Mouse (Mus musculus) kidney, postnatal 14 days (tissue): ENCODE results near the gene Dirc2.

ENCODE experiments used
- DNase-seq: peaks from one replicate; pipeline ENCODE4 v3.0.0; 2022; ENCODE audit warnings: mixed read lengths

The Dirc2 gene

DNA sequence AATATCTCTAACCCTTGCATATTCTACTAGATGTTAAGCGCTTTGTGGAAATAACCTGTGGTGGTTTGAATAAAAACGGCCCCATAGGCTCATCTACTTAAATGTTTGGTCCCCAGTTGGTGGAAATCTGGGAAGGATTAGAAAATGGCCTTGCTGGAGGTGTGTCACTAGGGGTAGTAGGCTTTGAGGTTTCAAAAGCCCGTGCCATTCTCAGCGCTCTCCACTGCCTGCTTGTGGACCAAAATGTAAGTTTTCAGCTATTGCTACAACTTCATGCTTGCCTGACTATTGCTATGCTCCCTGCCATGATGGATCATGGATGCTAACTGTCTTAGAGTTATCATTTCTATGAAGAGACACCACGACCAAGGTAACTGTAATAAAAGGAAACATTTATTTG, 2.5 kb upstream of the Dirc2 start:
- DNase-seq = no peak

DNA sequence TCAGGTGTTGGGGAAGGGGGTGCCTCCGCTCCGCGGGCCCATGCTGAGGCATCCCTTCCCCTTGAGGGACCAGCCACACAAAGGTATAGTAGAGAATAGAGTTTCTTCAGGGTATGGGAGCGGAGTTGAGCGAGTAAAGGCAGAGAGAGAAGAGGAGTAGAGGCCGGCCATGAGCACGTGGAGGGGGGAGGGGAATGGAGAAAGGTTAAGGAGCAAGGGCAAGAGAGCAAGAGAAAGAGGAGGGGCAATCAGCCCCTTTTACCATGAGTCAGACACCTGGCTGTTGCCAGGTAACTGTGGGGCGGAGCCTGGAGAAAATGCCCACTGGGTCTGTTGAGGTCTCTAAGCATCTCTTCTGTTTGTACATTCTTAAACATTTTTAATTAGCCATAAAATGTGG, 2.0 kb upstream of the Dirc2 start:
- no peak for DNase-seq

DNA sequence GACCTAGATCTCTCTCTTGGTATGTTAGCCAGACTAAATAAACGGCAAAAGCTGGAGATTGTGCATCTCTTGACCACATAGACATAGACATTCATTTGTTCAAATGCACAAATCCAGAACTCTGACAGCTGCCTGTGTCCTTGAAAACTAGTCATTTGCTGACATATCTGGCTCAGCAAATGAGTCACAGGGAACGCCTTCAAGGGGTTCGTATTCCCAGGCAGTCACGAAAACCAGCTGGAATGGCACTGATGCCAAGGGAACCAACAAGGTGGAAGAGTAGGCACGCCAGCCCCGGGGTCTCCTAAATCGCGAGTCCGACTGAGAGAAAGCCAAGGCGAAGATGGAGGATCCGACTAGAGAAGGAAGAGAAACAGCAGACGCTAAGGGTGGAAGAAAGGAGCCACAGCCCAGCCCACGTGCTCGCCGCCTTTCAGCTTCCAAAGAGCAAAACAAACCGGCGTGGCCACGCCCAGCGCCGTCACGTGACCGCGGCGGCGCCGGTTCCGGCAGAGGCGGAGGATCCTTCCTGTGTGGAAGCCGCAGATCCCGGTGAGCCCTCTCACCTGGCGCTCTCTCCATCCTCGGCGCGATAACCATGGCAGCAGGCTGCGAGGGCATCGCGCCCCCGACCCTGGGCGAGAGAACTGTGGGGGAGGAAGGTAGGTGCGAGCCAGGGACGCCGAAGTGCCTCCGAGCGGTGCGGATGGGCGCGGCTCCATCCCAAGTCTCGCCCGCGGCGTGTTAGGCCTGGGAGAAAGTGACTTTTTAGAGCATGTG, 912 bp upstream of the Dirc2 start, which contains the start of gene Hspbap1:
Gene Hspbap1 (plus strand): TSS at position 498 of the 780 bp plus-strand sequence.
- peak; percentile 94 for DNase-seq

DNA sequence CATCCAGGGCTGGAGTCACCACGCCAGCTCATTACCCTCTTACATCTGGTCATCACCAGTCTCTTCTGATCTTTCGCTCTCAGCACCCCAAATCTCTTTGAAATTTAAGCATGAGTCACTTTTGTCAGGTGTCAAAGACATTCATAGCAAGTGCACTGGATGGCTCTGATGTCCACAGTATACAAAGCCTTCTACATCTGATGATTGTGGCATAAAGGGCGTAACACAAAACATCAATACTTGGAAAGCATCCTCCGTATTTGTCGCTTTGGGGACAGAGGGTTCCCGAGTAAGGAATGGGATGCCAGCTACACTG, 729 bp downstream of the Dirc2 start:
- no peak for DNase-seq

DNA sequence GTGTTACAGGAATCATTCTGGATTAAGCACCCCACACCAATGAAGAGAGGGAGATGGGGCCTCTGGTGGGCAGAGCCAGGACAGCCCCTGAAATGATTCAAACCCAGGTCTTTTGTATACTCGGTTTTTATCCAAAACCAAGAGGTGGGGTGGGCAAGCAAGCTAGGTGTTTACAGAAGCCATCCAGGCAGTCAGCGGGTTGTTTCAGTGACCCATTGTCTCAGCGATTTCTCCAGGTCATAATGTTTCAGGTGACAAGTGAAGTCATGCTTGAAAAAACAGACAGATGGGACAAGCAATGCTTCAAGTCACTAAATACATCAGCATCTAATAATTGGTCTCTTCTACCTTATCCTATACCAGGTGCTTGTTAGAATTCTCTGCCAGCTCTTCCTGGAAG, 2.8 kb downstream of the Dirc2 start:
- no peak for DNase-seq

DNA sequence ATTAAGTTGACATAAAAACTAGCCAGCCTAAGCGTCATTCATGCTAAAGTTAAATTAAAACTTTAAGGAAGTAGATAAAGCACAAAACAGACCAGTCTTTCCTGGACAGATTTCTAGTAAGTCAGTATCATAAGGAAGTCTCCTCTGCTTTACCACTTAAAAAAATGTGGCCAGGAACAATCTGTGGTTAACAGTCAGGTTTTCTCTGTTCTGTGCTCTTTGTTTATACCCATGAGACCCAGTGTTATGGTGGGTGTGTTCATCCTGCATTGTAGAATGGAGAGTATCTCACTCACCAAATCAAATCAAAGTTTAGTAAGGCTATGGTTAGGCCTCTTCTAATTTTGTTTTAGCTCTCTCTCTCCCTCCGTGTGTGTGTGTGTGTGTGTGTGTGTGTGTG, 3.7 kb downstream of the Dirc2 start:
- DNase-seq = no peak

DNA sequence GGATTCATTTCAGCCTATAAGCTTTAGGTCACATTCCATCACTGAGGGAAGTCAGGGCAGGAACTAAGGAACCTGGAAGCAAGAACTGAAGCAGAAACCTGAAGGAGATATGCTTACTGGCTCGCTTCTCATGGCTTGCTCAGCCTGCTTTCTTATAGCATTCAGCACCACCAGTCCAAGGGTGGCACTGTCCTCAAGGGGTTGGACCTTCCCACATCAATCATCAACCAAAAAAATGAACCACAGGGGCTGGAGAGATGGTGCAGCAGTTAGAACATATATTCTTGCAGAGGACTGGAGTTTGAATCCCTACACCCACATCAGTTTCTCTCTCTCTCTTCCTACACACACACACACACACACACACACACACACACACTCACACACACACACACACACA, 4.2 kb downstream of the Dirc2 start:
- peak; percentile 12 for DNase-seq

DNA sequence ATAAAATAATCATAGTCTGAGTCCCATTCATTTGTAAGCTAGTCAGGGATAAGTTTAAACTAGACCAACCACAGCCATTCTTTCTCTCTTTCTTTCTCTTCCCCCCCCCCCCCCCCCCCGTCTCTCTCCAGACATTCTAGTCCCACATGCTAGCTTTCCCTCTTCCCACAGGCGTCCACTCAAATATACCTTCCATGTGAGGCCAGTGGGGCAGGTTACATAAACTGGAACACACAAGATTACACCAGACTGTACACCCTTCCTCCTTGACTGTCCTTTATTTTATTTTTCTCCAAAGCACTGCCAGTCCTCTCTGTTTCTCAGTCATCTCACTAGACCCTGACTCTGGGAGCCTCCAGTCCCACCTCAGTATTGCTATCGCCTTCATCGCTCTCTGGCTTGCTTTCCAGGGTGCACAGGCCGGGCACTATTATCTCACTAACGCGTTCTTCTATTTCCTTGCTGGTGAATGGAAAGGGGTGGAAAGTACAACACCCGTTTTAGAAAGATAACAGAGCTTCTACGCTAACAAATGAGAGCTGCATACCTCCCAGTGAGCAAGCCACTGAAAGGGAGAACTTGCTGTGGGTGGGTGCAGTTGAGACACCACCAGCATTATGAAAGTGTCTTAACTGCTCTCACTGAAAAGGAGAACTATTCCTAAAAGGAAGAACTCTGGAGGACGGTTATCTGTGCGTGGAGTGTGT, 5.4 kb downstream of the Dirc2 start:
- no peak for DNase-seq

DNA sequence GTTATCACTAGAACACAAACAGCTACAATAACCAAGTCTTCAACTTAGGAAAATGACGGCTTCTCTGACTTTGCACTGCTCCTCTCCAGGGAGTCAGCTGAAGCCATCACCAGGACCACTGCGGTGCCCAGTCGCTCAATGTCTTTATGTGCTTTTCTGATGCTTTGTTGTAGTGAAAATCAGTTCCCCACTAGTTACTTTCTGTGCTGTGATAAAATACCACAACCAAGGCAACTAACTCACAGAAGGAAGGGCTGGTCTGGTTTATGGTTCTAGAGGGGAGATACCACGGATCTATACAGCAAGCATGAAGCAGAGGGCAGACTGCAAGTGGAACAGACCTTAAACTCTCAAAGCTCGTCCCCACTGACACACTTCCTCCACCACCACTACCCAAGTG, 9.8 kb downstream of the Dirc2 start:
- no peak for DNase-seq

DNA sequence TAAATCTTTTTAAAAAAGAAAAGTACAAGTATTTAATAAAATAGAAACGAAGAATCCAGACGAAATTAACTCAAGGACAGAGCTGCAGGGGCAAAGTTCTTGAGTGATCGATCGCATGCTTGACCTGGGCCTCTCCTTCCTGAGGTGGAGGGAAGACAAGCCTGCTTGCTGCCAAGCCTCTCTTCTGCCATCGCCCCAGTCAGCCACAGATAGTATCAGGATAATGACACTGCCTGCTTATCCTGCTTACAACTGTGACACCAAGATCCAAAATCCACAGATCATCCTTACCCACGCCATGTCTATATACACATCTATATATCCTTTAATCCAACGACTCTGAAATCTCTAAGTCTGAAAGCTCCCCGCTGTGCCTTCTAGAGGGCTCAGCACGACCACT, 12.5 kb downstream of the Dirc2 start:
- DNase-seq = no peak

DNA sequence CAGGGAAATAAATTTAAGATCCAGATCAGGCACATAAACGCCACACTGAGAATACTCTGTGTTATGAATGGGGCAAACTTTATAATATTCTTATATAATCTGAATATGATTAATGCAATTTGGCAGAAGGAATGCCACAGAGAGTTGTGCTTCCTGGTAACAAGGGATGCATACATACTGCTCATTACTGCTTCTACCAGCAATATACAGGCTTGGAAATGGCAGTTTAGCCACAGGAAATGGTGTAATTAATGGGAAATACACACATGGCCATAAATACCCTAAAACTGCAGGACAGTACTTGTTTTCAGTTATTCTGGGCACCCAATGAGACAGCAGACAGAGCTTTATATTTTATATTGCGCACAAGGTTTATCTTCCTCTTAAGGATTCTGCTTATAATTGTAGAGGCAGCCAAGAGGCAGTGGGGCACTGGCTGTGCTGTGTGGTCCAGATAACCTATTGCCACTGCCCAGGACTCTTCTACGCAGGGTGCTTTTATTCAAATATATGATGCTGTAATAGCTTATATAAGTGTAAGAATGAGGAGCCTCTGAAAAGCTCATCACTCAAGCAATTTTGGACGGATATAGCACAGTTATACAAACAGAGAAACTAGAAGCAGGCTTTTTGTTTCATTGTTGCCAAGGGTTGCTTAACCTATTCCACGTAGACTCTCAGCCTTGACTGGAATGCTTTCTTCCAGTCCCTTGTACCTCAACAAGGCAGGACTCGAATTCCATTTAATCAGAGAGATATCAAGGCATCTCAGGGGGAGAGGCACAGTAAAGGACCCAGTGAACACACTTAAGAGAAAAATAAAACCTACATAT, 13.4 kb downstream of the Dirc2 start:
- no peak for DNase-seq

DNA sequence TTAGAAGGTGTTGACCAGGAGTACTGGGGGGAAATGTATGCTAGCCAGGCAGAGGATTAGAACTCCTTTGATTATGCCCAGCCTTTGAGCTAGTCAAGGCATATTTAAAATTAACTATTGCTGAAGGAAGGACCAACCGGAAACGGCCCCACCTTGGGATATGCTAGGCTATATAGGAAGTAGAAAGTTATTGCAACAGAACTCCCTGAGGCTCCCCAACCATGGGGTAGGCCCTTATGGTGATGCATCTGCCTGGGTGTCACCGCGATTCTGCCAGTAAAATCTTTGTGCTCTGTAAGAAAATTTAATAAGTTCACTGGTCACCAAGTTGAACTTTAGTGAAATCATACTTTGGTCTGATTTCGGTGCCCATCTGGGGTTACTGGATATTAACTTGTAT, 15.2 kb downstream of the Dirc2 start:
- no peak for DNase-seq

DNA sequence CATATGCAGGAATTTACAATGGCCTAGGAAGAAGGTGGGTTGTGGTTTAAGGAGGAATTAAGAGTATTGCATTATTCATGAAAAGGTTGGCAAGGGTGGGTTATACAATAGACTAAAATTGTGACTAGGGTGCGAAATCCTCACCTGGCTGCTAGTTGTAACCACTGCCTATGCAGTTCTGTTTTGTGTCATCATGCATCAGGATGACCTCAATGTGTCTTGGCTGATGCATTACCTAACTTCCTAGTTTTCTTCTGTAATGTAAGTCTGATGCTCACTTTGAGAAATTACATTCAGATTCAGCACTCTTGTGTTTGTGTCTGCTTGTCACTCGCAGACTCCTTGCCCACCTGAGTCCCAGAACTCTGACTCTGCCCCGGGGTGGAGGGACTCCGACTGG, 17.3 kb downstream of the Dirc2 start:
- DNase-seq = no peak

DNA sequence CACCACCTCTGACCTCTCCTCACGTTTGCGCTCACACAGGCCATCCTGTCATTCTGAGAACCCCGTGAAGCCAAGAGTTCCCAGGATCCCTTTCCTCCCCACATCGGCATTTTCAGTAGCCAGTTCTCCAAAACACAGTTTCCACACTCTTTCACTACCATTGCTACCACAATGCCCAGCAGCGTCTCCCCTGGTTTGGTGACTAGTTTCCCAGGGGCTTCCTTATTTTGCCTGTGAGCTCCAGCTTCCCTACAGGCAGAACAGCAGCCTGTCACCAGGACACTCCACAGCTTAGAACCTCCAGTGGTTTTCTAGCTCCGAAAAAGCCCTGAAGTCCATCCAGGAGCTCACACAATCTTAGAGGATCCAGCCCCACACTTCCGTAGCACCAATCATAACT, 19.8 kb downstream of the Dirc2 start:
- DNase-seq = no peak

DNA sequence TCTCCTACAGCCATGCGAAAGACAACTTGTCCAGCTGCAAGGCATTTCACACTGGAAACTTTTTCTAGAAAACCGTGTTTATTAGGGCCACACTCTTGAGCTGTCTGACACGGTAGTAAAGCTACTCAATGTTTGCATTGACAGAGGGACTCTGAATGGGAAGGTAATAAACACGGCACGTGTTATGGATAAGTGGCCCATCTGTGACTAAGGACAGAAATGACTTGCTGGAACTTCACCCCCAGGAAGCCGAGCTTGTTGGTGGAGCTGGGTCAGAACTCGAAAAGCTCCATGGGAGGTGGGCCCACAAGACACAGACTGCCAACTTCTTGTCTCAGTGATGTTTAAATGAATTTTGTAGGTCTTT, 20.9 kb downstream of the Dirc2 start:
- DNase-seq = no peak

DNA sequence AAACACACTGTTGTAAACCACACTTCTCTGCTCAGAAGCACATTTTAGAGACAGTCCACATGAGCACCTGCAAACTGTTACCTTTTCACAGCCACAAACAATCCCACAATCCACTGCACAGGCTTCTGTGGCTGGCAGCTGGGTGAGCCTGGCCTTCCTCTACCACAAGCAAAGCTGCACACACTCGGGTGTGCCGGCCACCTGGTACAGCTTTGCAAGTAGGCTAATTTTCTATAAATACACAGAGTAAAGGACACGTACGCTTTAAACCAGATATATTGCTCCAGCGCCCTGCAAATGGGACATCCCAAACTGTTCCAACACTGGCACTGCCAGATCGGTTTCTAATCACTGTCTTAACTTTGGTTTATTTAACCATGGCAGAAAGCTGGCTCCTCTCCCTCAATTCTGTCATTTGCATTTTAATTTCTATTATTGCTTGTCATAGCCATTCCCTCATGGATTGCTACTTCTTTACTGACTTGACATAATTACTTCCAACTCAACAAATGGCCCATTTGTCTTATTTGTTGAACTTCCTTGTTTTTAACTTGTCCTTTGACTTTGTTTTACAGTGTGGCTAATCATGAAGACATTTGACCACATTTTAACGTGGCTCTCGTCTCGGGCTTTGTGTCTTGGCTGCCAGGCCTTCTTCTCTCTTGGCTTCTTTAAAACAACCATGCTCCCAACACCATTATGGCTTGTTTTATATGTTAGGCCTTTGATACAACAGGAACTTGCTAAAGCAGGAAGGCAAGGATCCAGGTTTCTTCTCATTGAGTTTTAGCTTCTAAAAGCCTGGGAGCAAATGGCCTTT, 21.5 kb downstream of the Dirc2 start:
- no peak for DNase-seq

DNA sequence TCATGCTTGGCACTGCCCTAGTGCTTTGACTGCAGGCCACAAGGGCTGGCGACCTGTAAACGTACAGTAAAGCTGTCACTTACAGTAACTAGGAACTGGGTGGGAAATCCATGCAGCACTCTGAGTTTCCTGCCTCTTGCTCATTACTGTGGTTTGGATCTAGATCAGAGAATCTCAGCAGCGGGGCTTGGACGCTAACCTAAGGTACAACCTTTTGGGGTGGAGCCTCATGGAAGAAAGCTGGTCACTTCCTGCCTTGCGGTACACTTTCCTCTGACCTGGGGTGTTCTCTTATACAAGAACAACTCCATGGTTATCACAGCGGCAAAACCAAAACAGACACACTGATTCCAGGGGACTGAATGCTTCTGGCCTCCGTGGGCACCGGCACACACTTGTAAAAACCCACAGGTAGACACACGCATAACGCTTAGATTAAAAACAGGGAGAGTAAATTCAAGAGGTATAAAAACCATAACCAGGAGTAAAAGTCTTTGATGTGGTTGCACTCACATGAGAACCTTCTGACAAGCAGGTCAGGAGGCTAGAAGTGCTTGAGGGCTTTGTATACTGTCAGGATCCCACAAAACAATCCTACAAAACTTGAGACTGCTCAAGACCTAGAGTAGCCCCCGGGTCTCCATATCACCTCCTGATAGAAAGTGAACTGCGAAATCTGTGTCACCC, 26.8 kb downstream of the Dirc2 start:
- DNase-seq = no peak

DNA sequence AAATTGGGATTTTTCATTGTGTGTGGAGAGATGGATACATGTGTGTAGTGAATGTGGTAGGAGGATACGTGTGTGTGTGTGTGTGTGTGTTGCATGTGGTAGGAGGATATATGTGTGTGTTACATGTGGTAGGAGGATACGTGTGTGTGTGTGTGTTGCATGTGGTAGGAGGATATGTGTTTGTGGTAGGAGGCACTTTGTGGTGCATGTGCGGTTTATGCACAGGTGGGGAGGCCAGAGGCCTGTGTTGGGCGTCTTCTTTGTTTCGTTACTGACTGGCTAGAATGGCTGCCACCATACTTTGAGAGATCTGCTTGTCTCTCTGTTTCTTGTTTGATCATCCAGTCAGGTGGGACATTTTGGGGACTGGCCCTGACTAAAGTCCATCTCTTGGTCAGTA, 27.5 kb downstream of the Dirc2 start:
- no peak for DNase-seq

DNA sequence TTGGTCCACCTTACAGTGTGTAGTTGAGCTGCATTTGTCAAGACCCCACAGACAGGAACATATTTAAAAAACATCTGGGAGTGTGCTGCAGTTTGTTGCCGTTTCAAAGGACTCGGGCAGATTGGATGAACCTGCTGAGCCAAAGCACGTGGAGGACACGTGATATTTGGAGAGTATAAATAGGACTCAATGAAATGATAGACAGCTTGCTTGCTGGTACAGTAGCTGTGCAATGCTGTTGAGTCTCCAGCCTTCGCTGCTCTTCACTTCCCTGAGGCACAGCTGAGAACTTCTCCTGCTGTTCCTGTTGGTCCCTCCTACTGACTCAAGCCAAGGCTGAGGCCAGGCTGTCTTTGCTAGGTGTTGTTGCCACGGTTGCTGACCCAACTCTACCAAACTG, 28.2 kb downstream of the Dirc2 start:
- DNase-seq = no peak

DNA sequence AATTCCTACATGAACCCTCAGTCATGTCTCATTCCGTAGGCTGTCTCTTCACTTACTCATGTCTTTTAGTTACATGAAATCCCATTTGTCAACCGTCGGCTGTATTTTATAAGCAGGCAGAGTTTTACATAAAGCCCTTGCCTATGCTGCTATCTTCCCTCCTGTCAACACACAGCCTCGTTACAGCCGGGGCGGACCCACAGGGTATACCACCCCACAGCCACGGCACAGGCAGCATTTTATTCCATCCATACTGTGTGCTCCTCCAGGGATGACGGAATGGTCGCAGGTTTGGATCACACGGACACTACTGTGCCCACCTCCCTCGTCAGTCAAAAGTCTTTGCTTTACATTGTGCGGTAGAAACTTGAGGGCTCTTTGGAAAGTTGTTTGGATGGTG, 28.8 kb downstream of the Dirc2 start:
- DNase-seq = no peak

DNA sequence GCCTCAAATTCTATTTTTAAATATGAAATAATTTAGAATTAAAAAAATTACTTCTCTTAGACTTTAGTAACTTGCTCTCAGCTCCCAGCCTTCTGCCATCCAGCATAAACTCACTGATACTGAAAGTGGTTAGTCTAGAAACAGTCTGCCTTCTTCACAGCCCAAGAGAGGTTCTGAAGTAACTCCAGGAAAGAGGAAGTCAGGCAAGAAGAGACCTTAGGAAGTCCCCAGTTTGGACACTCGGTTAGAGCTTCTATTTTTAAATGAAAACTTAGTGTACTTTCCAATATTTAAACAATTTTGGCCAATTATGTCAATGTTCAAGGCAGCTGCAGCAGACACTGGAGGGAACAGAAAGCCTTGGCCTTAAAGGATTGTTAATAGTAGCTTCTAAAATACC, 29.6 kb downstream of the Dirc2 start:
- no peak for DNase-seq

DNA sequence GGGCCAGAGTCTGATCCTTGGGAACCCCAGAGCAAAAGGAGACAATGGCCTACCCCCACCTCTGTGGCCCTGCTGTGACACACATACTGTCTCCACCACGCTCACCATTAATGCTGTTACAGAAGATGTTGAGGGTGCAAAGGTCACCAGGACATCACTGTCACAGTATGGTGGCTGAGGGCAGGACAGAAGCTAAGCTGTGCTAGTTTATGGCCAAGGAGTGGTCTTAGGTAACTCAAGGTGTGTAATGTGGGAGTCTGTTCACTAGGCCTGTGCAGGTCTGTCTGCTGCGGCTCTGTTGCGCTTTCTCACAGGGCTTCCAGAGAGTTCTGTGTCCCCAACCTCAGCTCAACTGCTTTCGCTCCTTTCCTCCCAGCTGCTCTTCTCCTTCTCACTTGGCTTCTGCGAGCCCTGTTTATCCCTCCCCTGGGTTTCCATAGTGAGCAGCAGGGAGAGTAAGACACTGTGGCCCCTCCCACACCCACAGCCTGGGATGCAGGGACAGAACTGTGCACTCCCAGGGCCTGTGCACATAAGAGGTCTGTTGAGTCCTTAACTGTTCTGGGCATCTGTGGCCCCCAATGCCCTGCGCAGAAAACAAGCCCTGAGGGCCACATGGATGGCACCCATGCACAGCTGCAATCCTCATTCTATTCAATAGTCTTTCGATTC, 30.9 kb downstream of the Dirc2 start:
- no peak for DNase-seq
